Mouse (Mus musculus) midbrain, embryonic 13.5 days (tissue): ENCODE measurements around the gene Tex9. TPM values are rescaled to one million over a fixed set of nuclear protein-coding genes. Genes with fewer than 3 reads are reported as not detected.
"Not testable (repeated sequence)": the region's sequence is repeated elsewhere in the genome, so short reads cannot be mapped to it uniquely, and the experiment has no call there.

Source experiments
- ATAC-seq: fragments of 200-750 bp; cut with Nextera tagmentation; 2 replicates; pipeline ENCODE4 v1.8.0; 2017; ENCODE audit warnings: mild to moderate bottlenecking, moderate TSS enrichment, moderate library complexity
- H3K27ac ChIP-seq: fragments of 300-500 bp; sonication (generic); 2 replicates; pipeline ENCODE4 v1.5.1; 2015; ENCODE audit warnings: inconsistent platforms, mild to moderate bottlenecking, moderate library complexity
- H3K27me3 ChIP-seq: fragments of 300-500 bp; sonication (generic); 2 replicates; pipeline ENCODE4 v1.6.1; 2015; ENCODE audit warnings: mild to moderate bottlenecking, inconsistent platforms
- H3K36me3 ChIP-seq: fragments of 300-500 bp; sonication (generic); 2 replicates; pipeline ENCODE4 v1.6.1; 2015; ENCODE audit warnings: mild to moderate bottlenecking, inconsistent platforms
- H3K4me1 ChIP-seq: fragments of 300-500 bp; sonication (generic); replicated peaks from 2 replicates; pipeline ENCODE4 v1.6.1; 2015; ENCODE audit warnings: inconsistent platforms
- H3K4me2 ChIP-seq: fragments of 300-500 bp; sonication (generic); replicated peaks from 2 replicates; pipeline ENCODE4 v1.6.1; 2015; ENCODE audit warnings: moderate library complexity, mild to moderate bottlenecking, inconsistent platforms
- H3K4me3 ChIP-seq: fragments of 300-500 bp; sonication (generic); replicated peaks from 2 replicates; pipeline ENCODE4 v1.5.1; 2015; ENCODE audit warnings: mild to moderate bottlenecking, inconsistent platforms
- H3K9ac ChIP-seq: fragments of 300-500 bp; sonication (generic); replicated peaks from 2 replicates; pipeline ENCODE4 v1.6.1; 2015; ENCODE audit warnings: mild to moderate bottlenecking, inconsistent platforms
- H3K9me3 ChIP-seq: fragments of 300-500 bp; sonication (generic); 2 replicates; pipeline ENCODE4 v1.6.1; 2016; ENCODE audit warnings: mild to moderate bottlenecking, inconsistent platforms
- WGBS: fragments of 180-500 bp; shearing (Covaris S2); methylation state at CpG from one replicate; pipeline ENCODE4 v1.1.7; 2015; 5-methylcytosine and 5-hydroxymethylcytosine counted together
- microRNA-seq: library from miRNA; unstranded; fragments of <30 nt; microRNA quantifications from one replicate; pipeline ENCODE4, GENCODE M21; 2016
- polyA plus RNA-seq: library from polyadenylated mRNA; unstranded; fragments of >200 nt; fragmentation: Nextera tagmentation; extraction: Ambion mirVana; gene quantifications from 2 replicates; pipeline ENCODE4 v1.2.1, GENCODE M21; 2015

The Tex9 gene
- polyA plus RNA-seq, 1 experiment from 2014 or later = 50.7 TPM

GRCm38 (mm10) chr9:72401769-72402168 lies 90.2 kb downstream of the Tex9 start:
- not testable (repeated sequence) for ATAC-seq, H3K27ac ChIP-seq, H3K4me3 ChIP-seq, H3K9me3 ChIP-seq, H3K4me2 ChIP-seq, H3K36me3 ChIP-seq, H3K27me3 ChIP-seq, H3K9ac ChIP-seq
- 76% methylated on average over 4 of the region's 4 CpGs for WGBS
- H3K4me1 ChIP-seq = peaks cover 14% of the 10 kb centered on the region; the same call in 1 of the 2 replicates

Small RNA genes lying within 50 kb of the gene (microRNA-seq; reads per million reads assigned to microRNA genes)
- gene Gm28010 = not detected

Other genes with a start within 250 kb of the Tex9 start
- gene Zfp280d, start 217.4 kb downstream of the Tex9 start, polyA plus RNA-seq = 50.6 and 53.7 TPM in 2 replicates
- gene Mns1, start 54.2 kb downstream of the Tex9 start, polyA plus RNA-seq = 16.1 and 19.9 TPM in 2 replicates
- gene Rfx7, start 40.0 kb upstream of the Tex9 start, polyA plus RNA-seq = 17.8 and 19.8 TPM in 2 replicates
- 563 and 595 TPM in 2 replicates for gene Nedd4, start 170.1 kb upstream of the Tex9 start, polyA plus RNA-seq